Mouse (Mus musculus): ENCODE measurements around the gene Ano4.

DNA sequence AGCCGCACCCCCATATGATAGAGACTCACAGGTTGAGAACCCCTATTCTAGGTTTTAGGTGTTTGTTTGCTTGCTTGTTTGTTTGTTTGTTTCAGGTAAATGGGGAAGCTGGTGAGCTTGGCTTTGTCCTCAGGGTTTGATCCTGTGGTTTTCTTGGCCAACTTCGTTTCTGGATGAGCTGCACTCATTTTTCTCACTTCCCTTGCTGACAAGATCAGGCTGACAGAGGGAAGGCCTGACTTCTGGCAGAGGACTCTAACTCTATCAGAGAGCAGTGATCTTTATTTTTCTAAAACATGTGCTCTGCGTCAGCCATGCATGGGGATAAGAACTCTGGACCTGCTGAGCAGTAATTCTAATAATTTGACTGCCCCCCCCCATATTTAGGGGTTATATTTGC lies 14.4 kb upstream of the Ano4 start:
- TF ChIP-seq CTCF (IDR thresholded peaks at IDR 0.05; ENCODE audit: borderline replicate concordance, insufficient read depth, low read length) (no peak), POLR2A (IDR thresholded peaks at IDR 0.05; ENCODE audit: low read depth, low read length) (no peak)

Measured in embryonic fibroblast, embryonic 13.5 days (primary cell).